Mouse (Mus musculus) large intestine, adult 2 months (tissue): ENCODE data around the gene Mpzl1. TPM values are rescaled to one million over a fixed set of nuclear protein-coding genes. Genes with fewer than 3 reads are reported as not detected.
"Not testable (repeated sequence)": the region's sequence is repeated elsewhere in the genome, so short reads cannot be mapped to it uniquely, and the experiment has no call there.

Experiments
- DNase-seq: peaks from one replicate; pipeline ENCODE4 v3.0.0-alpha.2; 2012; ENCODE audit warnings: low read depth, low spot score
- WGBS: fragments of 180-500 bp; shearing (Covaris S2); methylation state at CpG from one replicate; pipeline ENCODE4 v1.1.7; 2018; 5-methylcytosine and 5-hydroxymethylcytosine counted together
- polyA plus RNA-seq: library from polyadenylated mRNA; depleted of rRNA; stranded (reverse); fragments of >200 nt; gene quantifications from 2 replicates; pipeline ENCODE4 v1.2.3, GENCODE M21; 2012; rRNA removed

The Mpzl1 gene
- polyA plus RNA-seq, result 37.6 and 38.4 TPM in 2 replicates

DNA sequence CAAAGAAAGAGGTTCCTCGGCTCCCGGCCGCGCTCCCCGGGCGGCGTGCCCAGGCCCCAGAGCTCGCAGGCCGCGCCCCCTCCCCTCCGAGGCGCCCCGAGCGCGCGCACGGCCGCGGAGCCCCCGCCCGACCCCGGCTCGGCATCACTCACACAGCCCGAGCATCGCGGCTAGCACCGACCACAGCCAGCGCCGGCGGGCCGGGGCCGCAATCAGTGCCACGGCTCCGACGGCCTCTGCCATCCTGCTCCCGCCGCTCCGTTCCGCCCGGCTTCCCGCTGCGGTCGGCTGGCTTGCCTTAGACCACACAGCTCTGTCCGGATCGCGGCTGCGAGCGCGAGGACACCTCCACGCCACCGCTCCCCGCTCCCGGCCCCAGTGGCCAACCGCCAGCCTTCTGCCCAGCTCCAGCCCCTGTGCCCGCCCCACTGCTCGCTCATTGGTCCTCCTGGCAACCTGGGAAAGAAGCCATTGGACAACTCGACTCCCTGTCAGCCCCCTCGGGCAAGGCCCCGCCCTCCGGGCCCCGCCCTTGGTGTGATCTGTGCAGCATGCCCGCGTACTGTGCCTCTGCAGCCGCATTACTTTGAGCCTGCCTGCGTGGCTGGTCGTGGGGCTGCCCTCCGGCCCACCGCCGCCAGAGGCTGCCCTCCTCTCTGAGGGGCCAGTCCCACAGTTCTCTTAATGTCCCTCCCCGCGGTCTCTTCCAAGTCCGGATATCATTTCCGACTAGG lies at the start of gene Mpzl1:
Gene Mpzl1, minus strand, starts transcription at position 388 of the 734 bp plus-strand sequence.
- WGBS, result under 1% methylated on average over 68 of the region's 73 CpGs
- peak; percentile 95 for DNase-seq

DNA sequence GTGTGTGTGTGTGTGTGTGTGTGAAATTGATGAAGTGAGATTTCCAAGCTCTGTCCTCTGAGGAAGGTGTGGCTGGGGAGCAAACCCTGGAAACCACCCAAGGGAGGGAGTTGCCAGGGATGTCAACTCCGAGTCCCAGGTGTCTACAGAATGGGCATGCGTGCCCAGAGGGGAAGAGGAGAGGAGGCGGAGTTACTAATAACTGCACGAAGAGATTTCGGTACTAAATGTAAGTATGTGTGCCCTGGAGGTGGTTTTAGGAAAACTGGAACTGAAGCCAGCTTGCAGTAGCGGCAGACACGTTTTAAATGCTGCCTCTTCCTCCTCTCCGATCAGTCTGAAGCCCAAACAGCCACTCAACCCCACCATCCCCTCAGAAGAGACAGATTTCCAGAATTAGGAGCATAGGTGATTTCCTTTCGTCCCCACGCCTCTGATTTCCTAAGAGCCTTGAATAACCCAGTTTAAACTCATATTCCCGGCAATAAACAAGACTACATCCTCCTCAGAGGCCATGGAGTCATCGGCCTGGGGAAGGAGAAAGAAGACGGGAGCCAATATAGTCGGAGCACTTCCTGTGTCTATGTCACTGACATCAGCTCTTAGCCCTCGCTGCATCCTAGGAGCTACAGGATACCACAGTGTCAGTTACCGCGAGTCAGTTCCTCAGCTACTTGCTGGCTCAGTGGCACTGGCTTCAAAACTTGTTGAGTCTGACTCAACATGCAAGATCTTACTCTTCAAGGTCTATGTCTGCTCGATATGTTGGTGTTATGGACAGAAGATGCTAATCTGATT lies 47.9 kb upstream of the Mpzl1 start:
- 50% methylated on average over 18 of the region's 18 CpGs for WGBS
- no peak for DNase-seq

DNA sequence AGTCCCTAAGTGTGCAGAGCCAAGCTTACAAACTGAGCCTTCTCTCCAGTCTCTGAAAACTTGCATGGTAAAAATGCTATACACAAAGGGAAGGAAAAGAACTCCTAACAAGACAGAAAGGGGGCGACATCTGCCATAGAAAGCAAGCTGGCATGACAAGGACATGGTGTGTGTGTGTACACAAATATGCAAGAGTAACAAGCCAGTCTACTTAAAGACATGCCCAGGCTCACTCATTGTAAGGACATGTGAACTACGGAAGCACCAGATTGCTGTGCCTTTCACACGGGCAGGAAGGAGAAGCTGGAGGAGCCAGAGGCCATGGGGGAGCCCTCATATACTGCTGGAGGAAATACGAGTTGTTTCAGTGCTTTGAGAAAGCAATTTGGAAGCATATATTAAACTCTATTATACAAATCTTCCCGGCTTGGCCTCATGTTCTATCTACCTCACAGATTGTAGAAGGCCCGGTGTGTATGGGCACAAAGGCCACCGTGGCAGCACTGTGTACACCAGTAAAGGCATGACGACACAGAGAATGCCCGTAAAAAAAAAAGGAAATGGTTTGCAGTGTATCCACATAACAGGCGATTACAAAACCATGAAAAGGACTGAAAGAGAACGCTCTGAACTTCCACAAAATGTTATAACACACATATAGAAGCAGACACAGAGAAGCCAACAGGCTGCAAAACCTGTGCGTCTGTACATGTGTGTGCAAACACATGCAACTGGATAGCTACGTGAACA lies 46.9 kb upstream of the Mpzl1 start:
- WGBS, result 41% methylated on average over 13 of the region's 13 CpGs
- no peak for DNase-seq

DNA sequence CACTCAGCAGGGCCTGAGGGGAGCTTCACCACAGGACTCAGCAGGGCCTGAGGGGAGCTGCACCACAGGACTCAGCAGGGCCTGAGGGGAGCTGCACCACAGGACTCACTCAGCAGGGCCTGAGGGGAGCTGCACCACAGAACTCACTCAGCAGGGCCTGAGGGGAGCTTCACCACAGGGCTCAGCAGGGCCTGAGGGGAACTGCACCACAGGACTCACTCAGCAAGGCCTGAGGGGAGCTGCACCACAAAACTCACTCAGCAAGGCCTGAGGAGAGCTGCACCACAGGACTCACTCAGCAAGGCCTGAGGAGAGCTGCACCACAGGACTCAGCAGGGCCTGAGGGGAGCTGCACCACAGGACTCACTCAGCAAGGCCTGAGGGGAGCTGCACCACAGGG lies 45.7 kb upstream of the Mpzl1 start:
- DNase-seq, result not testable (repeated sequence)

DNA sequence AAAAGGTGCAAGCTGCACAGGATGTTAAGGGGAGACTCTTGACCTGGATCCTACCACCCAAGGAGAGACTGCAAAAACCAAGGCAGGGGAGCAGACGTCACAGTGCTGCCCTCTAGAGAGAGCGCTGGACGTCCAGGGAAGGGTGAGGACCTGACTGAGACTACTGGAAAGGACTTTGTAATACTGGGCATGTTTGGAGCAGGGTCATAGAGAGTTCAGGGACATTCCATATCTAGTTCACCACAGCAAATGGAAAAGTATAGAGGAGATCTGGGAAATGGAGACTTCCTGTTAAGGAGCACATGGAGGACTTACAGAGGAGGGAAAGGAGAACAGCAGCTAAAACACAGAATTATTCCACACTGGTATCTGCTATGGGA lies 45.3 kb upstream of the Mpzl1 start:
- no peak for DNase-seq
- 72% methylated on average over 3 of the region's 3 CpGs for WGBS

DNA sequence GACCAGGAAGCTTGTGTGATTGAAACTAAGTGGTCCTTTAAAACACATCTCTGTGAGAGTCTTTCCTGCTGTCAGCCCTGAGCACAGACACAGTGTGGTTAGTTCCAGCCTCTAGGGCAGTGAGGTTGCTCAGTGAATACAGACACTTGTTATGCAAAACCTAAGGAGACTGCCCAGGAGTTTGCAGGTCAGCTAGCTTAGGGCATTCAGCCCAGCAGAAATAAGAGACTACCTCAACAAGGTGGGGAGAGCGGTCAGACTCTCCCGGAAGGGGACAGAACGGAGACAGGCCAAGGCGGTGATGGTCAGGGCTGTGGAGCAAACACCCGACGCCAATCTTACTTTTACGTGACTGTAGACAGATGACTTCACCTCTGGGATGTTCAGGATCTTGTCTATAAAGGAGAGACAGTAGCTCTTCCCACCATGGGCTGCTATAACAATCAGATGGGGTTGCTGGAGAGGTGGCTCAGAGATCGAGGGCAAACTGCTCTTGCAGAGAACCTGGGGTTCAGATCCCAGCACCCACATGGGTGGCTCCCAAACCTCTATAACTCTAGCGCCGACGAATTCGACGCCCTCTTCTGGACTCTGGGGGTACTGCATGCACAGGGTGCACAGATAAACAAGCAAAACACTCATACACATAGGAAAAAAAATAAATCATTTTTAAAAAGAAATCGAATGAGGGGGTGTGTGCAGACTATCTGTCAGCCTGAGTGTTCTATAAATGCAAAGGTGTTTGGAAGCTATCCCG lies 44.7 kb upstream of the Mpzl1 start:
- no peak for DNase-seq
- 79% methylated on average over 15 of the region's 15 CpGs for WGBS

DNA sequence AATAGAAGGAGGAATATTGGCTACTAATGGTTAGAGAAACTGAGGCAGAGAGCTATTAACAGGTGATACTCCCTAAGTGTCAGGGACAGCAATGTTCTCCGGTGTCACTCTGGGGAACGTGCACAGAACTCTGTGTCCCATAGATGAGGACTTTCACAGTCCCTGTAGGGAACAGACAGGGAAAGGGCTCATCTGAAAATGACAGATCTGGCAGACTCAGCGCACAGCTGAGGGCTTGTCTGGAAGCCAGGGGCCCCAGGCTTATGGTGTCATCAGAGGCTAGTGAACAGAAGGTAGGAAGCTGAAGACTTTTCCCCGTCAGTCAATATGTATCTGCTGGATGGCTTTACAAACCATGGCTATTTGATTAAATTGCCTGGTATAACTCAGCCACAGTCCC lies 43.2 kb upstream of the Mpzl1 start:
- WGBS, result 72% methylated on average over 4 of the region's 4 CpGs
- no peak for DNase-seq

DNA sequence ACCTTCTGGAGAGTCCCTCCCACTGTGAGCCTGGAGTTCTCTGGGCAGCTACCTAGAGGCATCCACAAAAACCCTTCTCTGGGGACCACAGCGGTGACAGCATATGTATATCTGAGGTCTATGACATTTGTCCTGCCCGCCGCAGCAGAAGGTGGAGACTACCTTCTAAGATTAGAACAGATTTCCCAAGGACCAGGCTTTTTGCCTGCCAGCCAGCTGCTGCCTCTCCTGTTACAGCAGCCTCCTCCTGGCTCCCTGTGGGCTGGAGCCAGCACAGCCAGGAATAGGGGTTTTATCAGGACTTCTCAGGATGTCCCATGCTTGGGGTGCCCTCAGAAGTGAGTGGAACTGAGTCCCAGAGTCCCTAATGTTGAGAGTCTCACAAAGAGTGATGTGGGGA lies 42.7 kb upstream of the Mpzl1 start:
- no peak for DNase-seq
- WGBS, result 76% methylated on average over 3 of the region's 3 CpGs

DNA sequence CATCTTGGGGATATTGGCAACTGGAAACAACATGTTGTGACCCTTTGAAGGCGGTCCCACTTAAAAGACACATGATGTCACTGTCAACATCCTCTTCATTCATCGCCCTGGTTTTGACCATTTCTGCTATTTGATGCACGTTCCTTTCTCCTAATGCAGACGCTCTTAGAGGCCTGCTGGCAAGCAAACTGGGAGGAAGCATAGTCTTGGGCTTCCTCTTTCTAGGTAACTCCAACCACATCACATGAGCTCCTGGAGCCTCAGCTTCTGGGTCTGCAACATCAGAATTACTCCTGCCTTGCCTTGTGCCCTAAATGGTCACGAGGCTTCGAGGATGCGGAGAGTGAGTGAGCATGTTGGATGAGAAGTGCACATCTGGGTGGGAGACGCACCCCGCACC lies 40.8 kb upstream of the Mpzl1 start:
- 84% methylated on average over 9 of the region's 9 CpGs for WGBS
- DNase-seq, result no peak

DNA sequence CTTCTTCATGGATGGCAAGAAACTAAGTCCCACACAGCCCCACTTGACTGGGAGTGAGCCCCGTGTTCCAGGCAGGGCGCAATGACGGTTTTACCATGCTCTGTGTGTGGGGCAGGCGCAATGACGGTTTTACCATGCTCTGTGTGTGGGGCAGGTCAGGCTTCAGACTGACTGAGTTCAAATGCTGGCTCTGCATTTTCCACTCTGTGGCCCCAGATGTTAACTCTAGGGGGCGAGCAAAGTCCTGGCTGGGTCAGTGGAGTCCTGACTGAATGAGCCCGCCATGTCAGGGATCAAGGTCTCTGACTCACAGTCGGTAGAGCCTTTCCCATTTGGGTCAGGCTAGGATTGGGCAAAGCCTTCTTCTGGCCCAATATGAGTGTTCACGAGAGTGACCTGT lies 38.0 kb upstream of the Mpzl1 start:
- 79% methylated on average over 9 of the region's 9 CpGs for WGBS
- no peak for DNase-seq

DNA sequence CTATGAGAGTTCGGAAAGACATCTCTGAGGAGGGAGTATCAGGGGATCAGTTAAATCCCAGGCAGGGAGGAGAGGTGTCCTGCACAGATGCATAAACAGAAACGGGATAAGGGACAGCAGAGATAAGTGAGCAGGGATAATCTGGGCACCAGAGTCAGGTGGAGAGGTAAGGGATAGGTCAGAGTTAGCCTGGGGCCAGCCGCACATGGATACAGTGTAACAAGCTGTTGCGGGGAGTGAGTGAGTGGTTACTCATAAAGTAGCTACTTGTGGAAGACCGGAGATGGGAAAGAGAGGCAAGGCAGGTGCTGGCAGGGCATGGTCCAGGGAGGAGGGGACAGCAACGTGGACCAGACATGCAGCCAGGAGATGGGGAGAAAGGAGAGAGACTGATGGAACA lies 35.7 kb upstream of the Mpzl1 start:
- WGBS, result 68% methylated on average over 6 of the region's 6 CpGs
- DNase-seq, result no peak

DNA sequence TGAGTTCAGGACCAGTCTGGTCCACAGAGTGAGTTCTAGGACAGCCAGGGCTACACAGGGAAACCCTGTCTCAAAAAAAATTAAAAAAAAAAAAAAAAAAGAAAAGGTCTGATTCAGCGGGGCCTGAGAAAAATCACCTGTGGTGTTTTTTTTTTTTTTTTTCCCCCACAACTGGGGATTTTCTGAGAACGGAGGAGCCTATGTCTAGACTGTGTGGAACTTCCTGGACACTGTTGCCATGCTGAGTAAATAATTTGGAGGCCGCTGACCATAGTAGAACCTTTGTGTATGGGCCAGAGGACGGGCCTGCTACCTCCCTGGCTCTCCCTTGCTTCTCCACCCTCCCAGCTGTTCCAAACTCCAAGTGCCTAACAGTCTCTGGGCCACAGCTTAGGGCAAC lies 34.6 kb upstream of the Mpzl1 start:
- 30% methylated on average over 4 of the region's 4 CpGs for WGBS

DNA sequence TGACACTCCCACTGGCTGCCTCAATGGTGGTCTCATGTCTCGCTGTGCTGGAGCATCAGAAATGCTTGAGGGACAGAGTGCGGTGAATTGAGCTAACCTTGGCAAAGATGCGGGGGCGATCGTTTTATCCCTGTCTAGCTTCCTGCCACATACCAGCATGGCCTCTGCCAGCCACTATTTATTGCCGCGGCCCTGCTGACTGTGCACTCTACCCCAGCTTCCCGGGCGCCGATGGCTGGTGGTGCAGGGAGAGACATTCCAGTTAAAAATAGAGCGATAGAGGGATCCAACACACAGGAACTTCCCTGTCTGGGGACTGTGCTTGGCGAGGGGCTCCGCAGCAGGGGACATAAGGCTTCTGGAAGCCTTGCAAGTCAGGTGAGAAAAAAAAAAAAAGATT lies 33.0 kb upstream of the Mpzl1 start:
- DNase-seq, result no peak
- WGBS, result 44% methylated on average over 13 of the region's 13 CpGs

More for the DNA sequence above, 34.6 kb upstream of the Mpzl1 start:
- DNase-seq, result no peak

DNA sequence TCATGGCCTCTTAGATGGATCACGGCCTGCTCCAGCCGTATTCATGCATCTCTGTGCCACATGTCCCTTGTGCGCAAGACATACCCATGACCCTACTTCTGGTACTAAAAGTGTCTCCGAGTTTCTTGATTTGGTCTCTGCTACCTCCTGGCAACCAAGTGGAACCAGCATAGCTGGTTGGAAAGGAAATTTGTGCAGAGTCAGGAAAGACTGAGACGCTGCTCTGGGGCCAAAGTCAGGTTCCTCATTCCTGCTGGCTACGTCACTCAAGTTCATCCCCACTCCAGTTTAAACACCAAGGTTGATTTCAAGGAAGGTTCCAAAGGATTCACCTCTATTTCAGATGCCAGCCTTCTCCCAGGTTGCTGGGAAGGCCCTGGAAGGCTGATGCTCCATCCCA lies 32.6 kb upstream of the Mpzl1 start:
- no peak for DNase-seq
- WGBS, result 87% methylated on average over 6 of the region's 6 CpGs

DNA sequence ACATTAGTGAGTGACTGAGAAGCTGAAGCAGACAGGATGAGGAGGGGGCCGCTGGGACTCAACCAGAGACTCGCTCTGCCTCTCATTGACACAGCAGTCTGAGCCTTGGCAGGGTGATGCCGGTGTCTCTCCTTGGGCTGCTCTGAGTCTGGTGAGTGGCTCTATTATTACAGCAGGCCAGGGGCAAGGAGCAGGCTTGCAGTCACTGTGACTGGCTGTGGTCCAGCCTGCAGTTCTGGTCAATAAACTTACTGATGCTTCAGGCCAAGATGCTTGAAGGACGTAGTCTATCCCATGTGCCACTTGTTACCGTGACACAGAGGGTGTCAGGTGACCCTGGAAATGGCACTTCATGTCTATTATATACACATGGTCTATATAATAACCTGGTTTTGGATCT lies 31.4 kb upstream of the Mpzl1 start:
- DNase-seq, result no peak
- 76% methylated on average over 5 of the region's 5 CpGs for WGBS

DNA sequence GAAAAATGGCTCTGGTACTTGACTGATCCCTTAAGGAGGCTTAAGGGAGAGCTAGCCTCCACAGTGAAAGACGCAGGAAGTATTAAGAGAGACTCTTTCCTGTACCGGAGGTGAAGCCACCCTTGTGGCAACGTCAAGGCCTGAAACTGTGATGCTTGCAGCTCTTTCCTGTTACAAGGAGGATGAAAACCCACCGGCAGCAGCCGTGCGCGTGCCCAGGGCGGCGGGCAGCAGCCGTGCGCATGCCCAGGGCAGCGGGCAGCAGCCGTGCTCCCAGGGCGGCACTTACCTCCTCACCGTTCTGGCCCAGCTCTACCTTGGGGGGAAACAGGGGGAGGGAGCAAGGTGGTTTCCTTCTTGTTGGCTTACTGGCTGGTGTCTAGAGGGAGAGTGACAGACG lies 28.9 kb upstream of the Mpzl1 start:
- no peak for DNase-seq
- 81% methylated on average over 16 of the region's 16 CpGs for WGBS

DNA sequence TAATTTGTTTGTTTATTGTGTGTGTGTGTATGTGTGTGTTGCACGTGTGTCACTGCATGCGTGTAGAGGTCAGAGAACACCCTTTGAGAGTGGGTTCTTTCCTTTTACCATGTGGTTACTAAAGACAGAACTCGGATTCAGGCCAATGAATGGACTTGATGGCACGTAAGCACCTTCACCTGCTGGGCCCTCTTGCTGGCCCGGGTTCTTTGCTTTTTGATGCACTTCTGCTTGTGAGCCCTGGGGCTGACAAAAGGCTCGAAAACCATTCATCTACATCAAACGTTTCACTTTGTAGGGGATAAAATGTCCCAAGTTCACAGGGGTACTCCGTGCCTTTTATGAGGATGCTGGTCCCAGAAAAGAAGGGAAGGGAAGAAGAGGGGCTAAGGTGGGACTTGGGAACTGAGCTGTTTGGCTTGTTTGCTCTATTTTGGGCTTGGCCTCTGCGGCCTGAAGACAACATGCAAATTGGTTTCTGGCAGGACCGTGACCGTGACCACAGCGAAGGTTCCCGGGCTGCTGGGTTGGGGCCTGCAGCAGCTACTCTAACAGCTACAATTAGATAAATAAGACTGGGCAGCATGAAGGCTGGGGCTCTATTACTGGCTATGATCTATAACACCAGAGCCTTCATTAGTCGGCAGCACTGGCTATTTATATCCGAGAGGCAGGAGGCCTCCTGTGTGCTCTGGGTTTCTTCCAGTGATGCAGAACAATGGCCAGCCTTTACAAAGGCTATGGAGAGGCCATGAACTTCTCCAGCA lies 28.3 kb upstream of the Mpzl1 start:
- 68% methylated on average over 15 of the region's 15 CpGs for WGBS
- DNase-seq, result no peak

DNA sequence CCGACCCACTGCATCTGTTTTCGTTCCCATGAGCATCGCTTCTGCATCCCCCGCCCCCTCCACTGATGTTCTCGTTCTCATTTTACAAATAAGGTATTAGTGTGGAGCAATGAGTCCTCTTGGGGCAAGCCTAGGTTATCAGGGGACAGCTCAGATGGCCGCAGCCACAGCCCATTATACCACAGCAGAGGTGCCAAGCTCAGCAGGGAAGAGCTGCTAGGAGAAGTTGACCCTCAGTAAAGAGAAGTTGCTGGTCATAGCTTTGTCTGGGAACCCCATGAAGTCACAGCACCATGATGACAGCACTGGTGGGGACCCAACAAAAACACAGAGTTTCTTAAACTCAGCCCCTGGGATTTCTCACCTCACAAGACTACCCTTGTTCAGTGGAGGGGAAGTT lies 27.4 kb upstream of the Mpzl1 start:
- 86% methylated on average over 6 of the region's 6 CpGs for WGBS
- DNase-seq, result no peak

DNA sequence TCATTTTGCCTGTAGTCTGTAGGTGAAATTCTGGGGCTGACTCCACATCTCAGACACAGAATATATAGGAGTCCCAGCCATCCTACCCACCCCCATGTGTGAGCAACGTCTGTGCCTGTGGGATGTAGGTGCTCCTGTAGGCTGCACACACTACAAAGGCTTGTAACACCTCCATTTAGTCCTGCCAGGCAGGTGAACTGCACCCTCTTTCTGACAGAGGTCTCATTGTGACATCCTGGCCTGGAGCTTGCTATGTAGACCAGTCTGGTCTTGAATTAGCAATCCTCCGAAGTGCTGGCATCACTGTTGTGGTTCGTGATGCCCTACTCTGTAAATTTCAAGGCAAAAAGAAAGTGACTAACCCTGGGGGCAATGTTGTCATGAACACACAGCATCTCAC lies 26.9 kb upstream of the Mpzl1 start:
- WGBS, result 60% methylated on average over 3 of the region's 3 CpGs
- no peak for DNase-seq
